Mouse (Mus musculus) CD4-positive helper T cell, adult 2 months (primary cell): ENCODE data around the gene Ccdc97.
A peak's percentile ranks its signal among the peaks of the same experiment; 100 is the strongest.
"Not testable (repeated sequence)": the region's sequence is repeated elsewhere in the genome, so short reads cannot be mapped to it uniquely, and the experiment has no call there.

Experiments used
- DNase-seq: peaks from one replicate; pipeline ENCODE4 v3.0.0-alpha.2; 2012; ENCODE audit warnings: low read depth, missing footprints, low spot score

Ccdc97 gene

GRCm38 (mm10) chr7:25718788-25719417 is at the start of gene Ccdc97:
Ccdc97 (minus strand) TSS chr7:25719088.
- DNase-seq: peak; percentile 96

GRCm38 (mm10) chr7:25768229-25768628 is 49.3 kb upstream of the Ccdc97 start:
- DNase-seq: no peak

GRCm38 (mm10) chr7:25766108-25766507 is 47.2 kb upstream of the Ccdc97 start:
- DNase-seq: no peak

- no peak for DNase-seq
These were observed 45.3 kb upstream of the Ccdc97 start for GRCm38 (mm10) chr7:25764221-25764620.

- DNase-seq: no peak
These were observed 44.8 kb upstream of the Ccdc97 start for GRCm38 (mm10) chr7:25763678-25764077.

- DNase-seq: no peak
These were observed 42.5 kb upstream of the Ccdc97 start for GRCm38 (mm10) chr7:25761354-25761753.

- DNase-seq: peak; percentile 95
These were observed 37.1 kb upstream of the Ccdc97 start for GRCm38 (mm10) chr7:25756011-25756410.

GRCm38 (mm10) chr7:25755468-25755833 is 36.6 kb upstream of the Ccdc97 start:
- DNase-seq: no peak

- DNase-seq: peak; percentile 99
These were observed 36.0 kb upstream of the Ccdc97 start, which contains the start of gene Hnrnpul1 for GRCm38 (mm10) chr7:25754738-25755467. Hnrnpul1 (minus strand) TSS chr7:25754757.

- no peak for DNase-seq
These were observed 35.5 kb upstream of the Ccdc97 start for GRCm38 (mm10) chr7:25754439-25754737.

GRCm38 (mm10) chr7:25753643-25754438 is 35.0 kb upstream of the Ccdc97 start:
- peak; percentile 12 for DNase-seq

- DNase-seq: no peak
These were observed 34.2 kb upstream of the Ccdc97 start for GRCm38 (mm10) chr7:25753076-25753475.

GRCm38 (mm10) chr7:25746844-25747243 is 28.0 kb upstream of the Ccdc97 start:
- no peak for DNase-seq

- no peak for DNase-seq
These were observed 19.4 kb upstream of the Ccdc97 start for GRCm38 (mm10) chr7:25738277-25738676.

- DNase-seq: no peak
These were observed 18.0 kb upstream of the Ccdc97 start for GRCm38 (mm10) chr7:25736920-25737319.

- DNase-seq: no peak
These were observed 16.1 kb upstream of the Ccdc97 start for GRCm38 (mm10) chr7:25734991-25735390.

- no peak for DNase-seq
These were observed 12.6 kb upstream of the Ccdc97 start for GRCm38 (mm10) chr7:25731294-25732055.

- no peak for DNase-seq
These were observed 11.0 kb upstream of the Ccdc97 start for GRCm38 (mm10) chr7:25729862-25730261.

- no peak for DNase-seq
These were observed 10.5 kb upstream of the Ccdc97 start for GRCm38 (mm10) chr7:25729396-25729795.

GRCm38 (mm10) chr7:25727800-25728199 is 8.9 kb upstream of the Ccdc97 start:
- no peak for DNase-seq

GRCm38 (mm10) chr7:25725886-25726285 is 7.0 kb upstream of the Ccdc97 start:
- DNase-seq: no peak

- DNase-seq: not testable (repeated sequence)
These were observed 2.9 kb upstream of the Ccdc97 start for GRCm38 (mm10) chr7:25721776-25722175.
